Mouse (Mus musculus): ENCODE data around the gene Stk35.

DNA sequence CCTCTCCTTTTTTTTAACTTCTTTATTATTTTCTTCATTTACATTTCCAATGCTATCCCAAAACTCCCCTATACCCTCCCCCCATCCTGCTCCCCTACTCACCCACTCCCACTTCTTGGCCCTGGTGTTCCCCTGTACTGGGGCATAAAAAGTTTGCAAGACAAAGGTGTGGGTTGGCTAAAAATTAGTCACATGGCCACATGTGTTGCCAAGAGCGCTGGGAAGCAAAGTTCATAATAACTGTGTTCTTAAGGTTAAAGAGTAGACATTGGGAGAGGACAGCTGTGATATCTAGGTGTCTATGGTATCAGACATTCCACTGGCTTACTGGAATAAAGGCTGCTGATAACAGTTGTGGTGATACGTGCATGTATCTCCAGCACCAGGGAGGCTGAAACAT lies 46.2 kb downstream of the Stk35 start:
- TF ChIP-seq CTCF (IDR thresholded peaks at IDR 0.05; ENCODE audit: low read depth, low read length) (no peak), POLR2A (IDR thresholded peaks at IDR 0.05; ENCODE audit: borderline replicate concordance, low read depth, low read length) (no peak)
